27 mouse cellular contexts compared by ENCODE assay signal in genomic region chr11:111865143-111865542, GRCm38 (mm10).
DNase-seq lines count a peak whose midpoint lies in the region; ATAC-seq lines count a peak whose summit lies in the region.
"Had no signal": no experiment of that assay in that cellular context is flagged by ENCODE, and none has a peak within 500 bp of the region (broad histone marks: within the 10 kb centered on the region; RNA-seq: fewer than 3 reads in every experiment).

No protein-coding gene starts in this region.

- no peaks in the 10 kb centered on the region for H3K9me3 ChIP-seq in forebrain, embryonic 15.5 days
- H3K9me3 ChIP-seq: embryonic facial prominence, embryonic 13.5 days; hindbrain, embryonic 10.5 days; hindbrain, embryonic 15.5 days; limb, embryonic 13.5 days; megakaryocyte, embryonic 14.5 days; neural tube, embryonic 12.5 days had no signal

- no peak overlapping the region for H3K27ac ChIP-seq in forebrain, embryonic 15.5 days (replicated peaks)
- H3K27ac ChIP-seq: embryonic facial prominence, embryonic 13.5 days; hindbrain, embryonic 10.5 days; hindbrain, embryonic 15.5 days; left cerebral cortex, adult 2 months; limb, embryonic 13.5 days; neural tube, embryonic 12.5 days had no signal

- no peaks in the 10 kb centered on the region for H3K4me1 ChIP-seq in forebrain, embryonic 15.5 days
- H3K4me1 ChIP-seq: embryonic facial prominence, embryonic 13.5 days; hindbrain, embryonic 10.5 days; hindbrain, embryonic 15.5 days; limb, embryonic 13.5 days; megakaryocyte, embryonic 14.5 days; neural tube, embryonic 12.5 days had no signal

- H3K4me3 ChIP-seq in forebrain, embryonic 15.5 days, result no peak overlapping the region
- H3K4me3 ChIP-seq: embryonic facial prominence, embryonic 13.5 days; hindbrain, embryonic 10.5 days; hindbrain, embryonic 15.5 days; left cerebral cortex, adult 2 months; limb, embryonic 13.5 days; megakaryocyte, embryonic 14.5 days; neural tube, embryonic 12.5 days had no signal

- no peak for ATAC-seq in forebrain, embryonic 15.5 days (replicated peaks)
- ATAC-seq: forebrain, postnatal 0 days; inflammation-experienced regulatory T-cells, adult 6 months had no signal

- peak; percentile 7 for DNase-seq in layer of hippocampus, adult 9-11 months
- no peak for DNase-seq in layer of hippocampus, postnatal 25 days (ENCODE audit: extremely low spot score in 1 of 2, low spot score in 1 of 2)
- peak; percentile 44 for DNase-seq in brain, adult 2 months (ENCODE audit: low read depth, low spot score)
- peak; percentile 44 for DNase-seq in embryo, embryonic 10.5 days (ENCODE audit: low spot score)
- peak; percentile 17 for DNase-seq in telencephalon, adult 2 months (ENCODE audit: low read depth, low spot score)
- no peak for DNase-seq in B cell, adult 2 months
- DNase-seq: adrenal gland, postnatal 14 days; cerebellum, adult 18-20 months; cerebellum, postnatal 14 days; forebrain, postnatal 0 days; gastrocnemius, postnatal 14 days; heart, postnatal 14 days; kidney, adult 11 months; kidney, postnatal 14 days; lung, postnatal 4 days; midbrain, embryonic 14.5 days; thymus, postnatal 4 days had no signal

- H3K4me2 ChIP-seq in forebrain, embryonic 15.5 days (replicated peaks), result no peak overlapping the region
- H3K4me2 ChIP-seq: embryonic facial prominence, embryonic 13.5 days; hindbrain, embryonic 15.5 days; limb, embryonic 13.5 days; liver, embryonic 11.5 days; neural tube, embryonic 12.5 days had no signal

- WGBS in forebrain, embryonic 15.5 days, result 45% methylated on average over 1 of the region's 1 CpGs

- no peak overlapping the region for H3K9ac ChIP-seq in forebrain, embryonic 15.5 days (replicated peaks)
- H3K9ac ChIP-seq: embryonic facial prominence, embryonic 13.5 days; forebrain, postnatal 0 days; hindbrain, embryonic 15.5 days; limb, embryonic 13.5 days; neural tube, embryonic 12.5 days had no signal

- H3K27me3 ChIP-seq in forebrain, embryonic 15.5 days, result no peaks in the 10 kb centered on the region
- H3K27me3 ChIP-seq: embryonic facial prominence, embryonic 13.5 days; hindbrain, embryonic 15.5 days; limb, embryonic 13.5 days; megakaryocyte, embryonic 14.5 days; neural tube, embryonic 12.5 days had no signal

- H3K36me3 ChIP-seq in forebrain, embryonic 15.5 days, result no peaks in the 10 kb centered on the region
- H3K36me3 ChIP-seq: embryonic facial prominence, embryonic 13.5 days; hindbrain, embryonic 10.5 days; hindbrain, embryonic 15.5 days; limb, embryonic 13.5 days; neural tube, embryonic 12.5 days had no signal

Comparison
In these comparisons a context has a peak if more than half of its experiments do, and no peak if none do; other contexts are left out.
1. DNase-seq: peak in layer of hippocampus, adult 9-11 months (single experiment), brain, adult 2 months (single experiment), embryo, embryonic 10.5 days (single experiment) and telencephalon, adult 2 months (single experiment); none in layer of hippocampus, postnatal 25 days (0 of 2) and B cell, adult 2 months (0 of 2).